In the genomic region with DNA sequence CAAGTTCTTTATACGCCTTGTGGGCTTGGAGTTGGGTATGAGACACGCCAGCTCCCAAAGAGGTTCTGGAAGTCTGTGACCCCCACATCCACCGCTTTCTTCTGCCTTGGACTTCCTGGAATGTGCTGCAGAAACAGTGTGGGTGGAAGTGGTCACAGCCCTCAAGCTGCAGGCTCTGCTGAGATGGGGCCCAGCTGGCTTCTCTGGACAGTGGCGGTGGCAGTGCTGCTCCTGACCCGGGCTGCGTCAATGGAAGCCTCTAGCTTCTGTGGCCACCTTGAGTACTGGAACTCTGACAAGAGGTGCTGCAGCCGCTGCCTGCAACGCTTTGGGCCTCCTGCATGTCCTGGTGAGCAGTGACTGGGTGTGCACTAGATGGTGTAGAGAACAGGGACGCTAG, we compare ENCODE assay signal across 21 mouse cellular contexts. TPM values are rescaled to one million over a fixed set of nuclear protein-coding genes. Genes with fewer than 3 reads are reported as not detected.
DNase-seq lines count a peak whose midpoint lies in the region; ATAC-seq and TF ChIP-seq lines count a peak whose summit lies in the region.
"Had no signal": no experiment of that assay in that cellular context is flagged by ENCODE, and none has a peak within 500 bp of the region (broad histone marks: within the 10 kb centered on the region; RNA-seq: fewer than 3 reads in every experiment).

No protein-coding gene starts in this region.

- H3K27me3 ChIP-seq in kidney, embryonic 16.5 days (ENCODE audit: insufficient read depth, low read length), result no peaks in the 10 kb centered on the region
- H3K27me3 ChIP-seq in kidney, adult 2 months (replicated peaks; ENCODE audit: control insufficient read depth, insufficient read depth, low read length), result no peaks in the 10 kb centered on the region
- H3K27me3 ChIP-seq in limb, embryonic 10.5 days (ENCODE audit: low read depth, poor library complexity, severe bottlenecking), result no peaks in the 10 kb centered on the region
- H3K27me3 ChIP-seq: forebrain, embryonic 13.5 days; heart, embryonic 15.5 days; Patski had no signal

- peaks cover 7% of the 10 kb centered on the region for H3K4me1 ChIP-seq in kidney, embryonic 16.5 days (ENCODE audit: insufficient read depth, low read length)
- peaks cover 3% of the 10 kb centered on the region; the same call in 1 of the 2 replicates for H3K4me1 ChIP-seq in kidney, adult 2 months (ENCODE audit: control insufficient read depth, insufficient read depth, low read length)
- peaks cover 18% of the 10 kb centered on the region for H3K4me1 ChIP-seq in limb, embryonic 10.5 days

- no peak for ATAC-seq in kidney, embryonic 16.5 days (ENCODE audit: low FRiP score, low TSS enrichment)
- ATAC-seq: activated CD4-positive, CD25-positive, alpha-beta regulatory T cell, adult 4 months; CD4-positive, CD25-positive, alpha-beta regulatory T cell, adult 4 months; forebrain, embryonic 13.5 days; forebrain, postnatal 0 days; Patski had no signal

- H3K9ac ChIP-seq in kidney, embryonic 16.5 days (replicated peaks; ENCODE audit: low read length), result no peak overlapping the region
- H3K9ac ChIP-seq: forebrain, embryonic 13.5 days; forebrain, postnatal 0 days; heart, embryonic 15.5 days; hindbrain, embryonic 14.5 days had no signal

- H3K9me3 ChIP-seq in kidney, embryonic 16.5 days (ENCODE audit: low read length), result no peaks in the 10 kb centered on the region
- H3K9me3 ChIP-seq in limb, embryonic 10.5 days (replicated peaks), result no peaks in the 10 kb centered on the region
- H3K9me3 ChIP-seq: embryonic facial prominence, embryonic 10.5 days; forebrain, embryonic 13.5 days; heart, embryonic 15.5 days; hindbrain, embryonic 10.5 days had no signal

- no peak overlapping the region for H3K4me2 ChIP-seq in kidney, embryonic 16.5 days (replicated peaks; ENCODE audit: low read depth, low read length)
- H3K4me2 ChIP-seq: forebrain, embryonic 13.5 days; heart, embryonic 11.5 days; heart, embryonic 15.5 days; hindbrain, embryonic 14.5 days had no signal

- peak; percentile 14 for DNase-seq in cerebellum, adult 8-10 months
- no peak for DNase-seq in cerebellum, postnatal 4 days (ENCODE audit: low spot score in 2 of 2)
- no peak for DNase-seq in kidney, adult 2 months
- peak; percentile 46 to 62 for DNase-seq in kidney, postnatal 4 days
- DNase-seq in kidney, adult 18-20 months, result no peak
- no peak for DNase-seq in limb, embryonic 10.5 days (ENCODE audit: low spot score)
- DNase-seq: B cell, adult 2 months; cerebellum, postnatal 36 days; forebrain, postnatal 0 days; gastrocnemius, postnatal 14 days; heart, adult 2 months had no signal

- no peak overlapping the region for H3K4me3 ChIP-seq in kidney, embryonic 16.5 days (ENCODE audit: low read length)
- no peak overlapping the region for H3K4me3 ChIP-seq in kidney, adult 2 months (ENCODE audit: insufficient read depth, low read depth, low read length)
- H3K4me3 ChIP-seq in limb, embryonic 10.5 days, result no peak overlapping the region
- H3K4me3 ChIP-seq: embryonic facial prominence, embryonic 10.5 days; forebrain, embryonic 13.5 days; heart, adult 2 months; heart, embryonic 15.5 days; hindbrain, embryonic 10.5 days had no signal

- 79% methylated on average over 9 of the region's 9 CpGs for WGBS in kidney, embryonic 16.5 days
- WGBS in kidney, adult 2 months, result 82% methylated on average over 9 of the region's 9 CpGs
- 89% methylated on average over 9 of the region's 9 CpGs for WGBS in limb, embryonic 10.5 days

- TF ChIP-seq CTCF in kidney, adult 2 months (conservative IDR thresholded peaks at IDR 0.05; ENCODE audit: insufficient read depth, insufficient read length, low read depth, low read length), result no peak

- H3K27ac ChIP-seq in kidney, embryonic 16.5 days (ENCODE audit: low read length), result 0 out of 2 replicates have a peak overlapping the region, but pooled peaks have one; percentile 26
- H3K27ac ChIP-seq in kidney, adult 2 months (ENCODE audit: insufficient read depth, low read depth, low read length), result no peak overlapping the region
- no peak overlapping the region for H3K27ac ChIP-seq in limb, embryonic 10.5 days
- H3K27ac ChIP-seq: embryonic facial prominence, embryonic 10.5 days; forebrain, embryonic 13.5 days; heart, adult 2 months; heart, embryonic 15.5 days; hindbrain, embryonic 10.5 days; hindbrain, embryonic 14.5 days had no signal

- peaks cover 56% of the 10 kb centered on the region for H3K36me3 ChIP-seq in kidney, embryonic 16.5 days (ENCODE audit: insufficient read depth, low read length)
- H3K36me3 ChIP-seq in kidney, adult 2 months (ENCODE audit: control insufficient read depth, insufficient read depth, low read length), result peaks cover 1% of the 10 kb centered on the region; the same call in 1 of the 2 replicates
- H3K36me3 ChIP-seq in limb, embryonic 10.5 days, result peaks cover 65% of the 10 kb centered on the region

- no peak for TF ChIP-seq POLR2A in kidney, adult 2 months (IDR thresholded peaks at IDR 0.05; ENCODE audit: low read depth, low read length)

RNA-seq across cellular contexts. Expression of gene Igflr1, which starts 0.8 kb away (rescaled TPM):
- polyA plus RNA-seq in kidney, embryonic 16.5 days (2015; fragmentation: Nextera tagmentation; extraction: Ambion mirVana), result 6.0 and 8.7 TPM in 2 replicates
- polyA plus RNA-seq in kidney, adult 2 months (2012; rRNA removed), result 5.2 and 5.4 TPM in 2 replicates
- 5.7 and 6.5 TPM in 2 replicates for polyA plus RNA-seq in limb, embryonic 10.5 days (2016; fragmentation: Nextera tagmentation; extraction: Ambion mirVana)

RNA-seq across cellular contexts. Expression of gene Psenen, which starts 2.6 kb away (rescaled TPM):
- polyA plus RNA-seq in kidney, embryonic 16.5 days (2015; fragmentation: Nextera tagmentation; extraction: Ambion mirVana), result 142 and 148 TPM in 2 replicates
- 168 and 223 TPM in 2 replicates for polyA plus RNA-seq in kidney, adult 2 months (2012; rRNA removed)
- 120 and 121 TPM in 2 replicates for polyA plus RNA-seq in limb, embryonic 10.5 days (2016; fragmentation: Nextera tagmentation; extraction: Ambion mirVana)

RNA-seq across cellular contexts. Expression of gene Gm49396, which starts 2.9 kb away (rescaled TPM):
- polyA plus RNA-seq in kidney, embryonic 16.5 days (2015; fragmentation: Nextera tagmentation; extraction: Ambion mirVana), result 18.2 and 18.9 TPM in 2 replicates
- 1.5 and 1.9 TPM in 2 replicates for polyA plus RNA-seq in kidney, adult 2 months (2012; rRNA removed)
- polyA plus RNA-seq in limb, embryonic 10.5 days (2016; fragmentation: Nextera tagmentation; extraction: Ambion mirVana), result 13.4 and 15.3 TPM in 2 replicates

RNA-seq across cellular contexts. Expression of gene U2af1l4, which starts 2.9 kb away (rescaled TPM):
- 91.6 and 99.4 TPM in 2 replicates for polyA plus RNA-seq in kidney, embryonic 16.5 days (2015; fragmentation: Nextera tagmentation; extraction: Ambion mirVana)
- 47.9 and 54.5 TPM in 2 replicates for polyA plus RNA-seq in kidney, adult 2 months (2012; rRNA removed)
- 92.5 and 100 TPM in 2 replicates for polyA plus RNA-seq in limb, embryonic 10.5 days (2016; fragmentation: Nextera tagmentation; extraction: Ambion mirVana)

RNA-seq across cellular contexts. Expression of gene Lin37, which starts 6.4 kb away (rescaled TPM):
- 47.0 and 48.1 TPM in 2 replicates for polyA plus RNA-seq in kidney, embryonic 16.5 days (2015; fragmentation: Nextera tagmentation; extraction: Ambion mirVana)
- polyA plus RNA-seq in kidney, adult 2 months (2012; rRNA removed), result 29.0 and 33.8 TPM in 2 replicates
- polyA plus RNA-seq in limb, embryonic 10.5 days (2016; fragmentation: Nextera tagmentation; extraction: Ambion mirVana), result 42.5 and 45.6 TPM in 2 replicates

Comparison
In these comparisons a context has a peak if more than half of its experiments do, and no peak if none do; other contexts are left out.
1. DNase-seq: peak in cerebellum, adult 8-10 months (single experiment) and kidney, postnatal 4 days (2 of 2); none in cerebellum, postnatal 4 days (0 of 2), kidney, adult 2 months (single experiment), kidney, adult 18-20 months (single experiment) and limb, embryonic 10.5 days (single experiment).